Mouse (Mus musculus) erythroid progenitor cell, adult 5-6 weeks (primary cell): ENCODE results near the gene Zfp30. TPM values are rescaled to one million over a fixed set of nuclear protein-coding genes. Genes with fewer than 3 reads are reported as not detected.

Experiments
- ATAC-seq: replicated peaks from 2 replicates; pipeline ENCODE4 v1.8.0; 2016; ENCODE audit warnings: moderate number of reproducible peaks, mild to moderate bottlenecking, moderate TSS enrichment, inconsistent platforms; ENCODE audit not compliant: poor library complexity, low FRiP score, severe bottlenecking
- total RNA-seq, 2 experiments: library from RNA; stranded (forward) in 1 of 2; stranded (reverse) in 1 of 2; fragments of 150-400 nt in 1 of 2; fragments of 186-747, 209-891 nt in 1 of 2; gene quantifications; 2 replicates each; pipeline versions ENCODE4 v1.2.3 to v1.2.4; 2015 to 2017; ENCODE audit warnings: low replicate concordance in 2 of 2

The Zfp30 gene
- total RNA-seq (2015; ENCODE audit: low replicate concordance), result not detected in 2 replicates
- total RNA-seq (2017; ENCODE audit: low replicate concordance), result not detected in 2 replicates

- ATAC-seq, result no peak
Observed at GRCm38 (mm10) chr7:29783871-29784551, at the start of gene Zfp30. Gene Zfp30 (plus strand): TSS chr7:29783998.

- no peak for ATAC-seq
Observed at GRCm38 (mm10) chr7:29742258-29742657, 41.5 kb upstream of the Zfp30 start.

- no peak for ATAC-seq
Observed at GRCm38 (mm10) chr7:29760476-29760875, 23.3 kb upstream of the Zfp30 start.

GRCm38 (mm10) chr7:29764702-29765101, 19.1 kb upstream of the Zfp30 start:
- no peak for ATAC-seq

GRCm38 (mm10) chr7:29767058-29767686, 16.6 kb upstream of the Zfp30 start:
- peak; percentile 63 for ATAC-seq

GRCm38 (mm10) chr7:29768090-29768900, 15.5 kb upstream of the Zfp30 start, which contains the start of gene Zfp84:
Gene Zfp84 (plus strand): TSS chr7:29768552.
- peak; percentile 96 for ATAC-seq

- ATAC-seq, result no peak
Observed at GRCm38 (mm10) chr7:29768980-29769379, 14.8 kb upstream of the Zfp30 start.

DNA sequence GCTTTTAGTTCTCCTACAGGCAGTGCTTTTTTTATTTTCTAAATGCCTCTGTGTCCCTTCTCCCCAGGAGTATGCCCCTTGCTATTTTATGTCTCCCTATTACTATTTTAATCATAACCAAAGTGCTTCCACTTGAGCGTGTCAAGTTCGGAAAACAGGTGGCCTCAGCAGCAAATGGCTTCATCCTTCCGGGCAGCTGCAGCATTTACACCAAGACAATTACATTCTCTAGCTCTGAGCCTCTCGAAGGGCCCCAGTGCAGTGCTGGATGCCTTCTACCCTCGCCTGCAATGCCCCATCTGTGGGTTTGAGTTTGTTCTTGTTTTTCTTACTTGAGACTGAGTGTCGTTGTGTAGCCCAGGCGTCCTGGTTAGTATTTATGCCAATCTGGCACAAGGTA, 10.3 kb upstream of the Zfp30 start:
- ATAC-seq, result no peak

DNA sequence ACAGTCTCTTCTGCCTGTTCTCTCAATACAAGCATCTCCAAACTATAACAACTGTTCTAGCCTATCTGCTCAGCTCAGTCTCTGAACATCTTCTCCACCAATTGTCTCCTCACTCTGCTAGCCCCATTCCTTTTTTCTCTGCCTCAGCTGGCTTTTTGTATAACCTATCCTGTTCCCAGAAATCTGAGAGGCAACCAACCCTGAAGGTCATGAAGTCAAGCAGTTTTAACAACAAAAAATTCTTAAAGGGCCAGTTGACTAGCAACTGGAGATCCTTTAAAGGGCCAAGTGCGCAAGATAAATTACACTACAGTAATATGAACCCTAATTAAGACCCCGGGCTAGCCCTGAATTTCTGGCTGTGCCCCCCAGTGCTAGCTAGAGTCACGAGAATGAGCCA, 9.4 kb upstream of the Zfp30 start:
- no peak for ATAC-seq

DNA sequence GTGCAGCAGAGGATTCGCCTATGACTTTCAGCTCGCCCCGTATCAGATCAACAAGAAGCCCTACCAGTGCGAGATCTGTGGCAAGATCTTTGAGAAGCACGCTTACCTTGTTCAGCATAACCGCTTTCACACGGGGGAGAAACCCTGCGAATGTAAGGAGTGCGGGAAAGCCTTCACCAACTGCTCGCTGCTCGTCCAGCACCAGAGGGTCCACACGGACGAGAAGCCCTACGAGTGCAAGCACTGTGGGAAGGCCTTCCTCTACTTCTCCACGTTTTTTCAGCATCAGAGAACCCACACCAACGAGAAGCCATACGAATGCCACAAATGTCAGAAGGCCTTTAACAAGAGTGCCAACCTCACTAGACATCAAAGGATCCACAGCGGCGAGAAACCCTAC, 7.2 kb upstream of the Zfp30 start:
- ATAC-seq, result no peak

DNA sequence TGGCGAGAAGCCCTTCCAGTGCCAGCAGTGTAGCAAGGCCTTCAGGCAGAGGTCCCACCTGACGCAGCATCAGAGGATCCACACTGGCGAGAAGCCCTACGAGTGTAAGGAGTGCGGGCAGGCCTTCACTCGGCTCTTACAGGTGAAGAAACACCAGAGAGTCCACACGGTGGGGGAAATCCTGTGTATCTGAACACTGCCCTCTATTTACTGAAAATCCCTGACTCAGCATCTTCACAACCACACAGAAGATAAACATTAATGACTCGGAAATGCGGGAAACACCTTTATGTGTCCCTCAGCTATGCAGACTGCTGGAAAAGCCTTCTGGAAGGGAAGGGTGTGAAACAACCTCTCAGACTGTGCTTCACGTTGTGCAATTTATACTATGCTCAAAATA, 6.4 kb upstream of the Zfp30 start:
- no peak for ATAC-seq

- ATAC-seq, result no peak
Observed at GRCm38 (mm10) chr7:29785023-29785422, 1.2 kb downstream of the Zfp30 start.

DNA sequence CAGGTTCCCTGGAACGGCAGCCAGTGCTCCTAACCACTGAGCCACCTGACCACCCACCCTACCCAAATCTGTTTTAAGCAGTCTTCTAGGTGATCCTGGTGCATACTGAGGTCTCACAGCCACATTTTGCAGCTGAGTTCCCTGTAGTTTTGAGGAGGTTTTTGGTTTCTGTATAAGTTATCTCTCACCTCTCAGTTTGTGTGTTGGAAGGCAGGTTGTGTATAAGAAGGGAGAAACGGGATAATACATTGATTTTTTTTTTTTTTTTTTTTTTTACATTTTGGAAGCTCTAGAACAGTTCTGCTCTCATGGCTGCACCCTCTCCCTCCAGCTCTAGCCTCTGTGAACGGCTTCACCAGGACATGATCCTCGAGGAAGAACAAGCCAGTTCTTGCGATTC, 2.1 kb downstream of the Zfp30 start:
- ATAC-seq, result no peak

DNA sequence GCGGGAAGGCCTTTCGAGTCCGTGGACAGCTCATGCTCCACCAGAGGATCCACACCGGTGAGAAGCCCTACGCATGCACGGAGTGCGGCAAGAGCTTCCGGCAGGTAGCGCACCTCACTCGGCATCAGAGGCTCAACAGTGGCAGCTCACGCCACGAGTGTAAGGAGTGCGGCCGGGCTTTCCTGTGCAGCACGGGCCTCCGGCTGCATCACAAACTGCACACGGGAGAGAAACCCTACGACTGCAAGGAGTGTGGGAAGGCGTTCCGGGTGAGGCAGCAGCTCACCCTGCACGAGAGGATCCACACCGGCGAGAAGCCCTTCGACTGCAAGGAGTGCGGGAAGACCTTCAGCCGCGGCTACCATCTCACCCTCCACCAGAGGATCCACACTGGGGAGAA, 9.1 kb downstream of the Zfp30 start:
- no peak for ATAC-seq

DNA sequence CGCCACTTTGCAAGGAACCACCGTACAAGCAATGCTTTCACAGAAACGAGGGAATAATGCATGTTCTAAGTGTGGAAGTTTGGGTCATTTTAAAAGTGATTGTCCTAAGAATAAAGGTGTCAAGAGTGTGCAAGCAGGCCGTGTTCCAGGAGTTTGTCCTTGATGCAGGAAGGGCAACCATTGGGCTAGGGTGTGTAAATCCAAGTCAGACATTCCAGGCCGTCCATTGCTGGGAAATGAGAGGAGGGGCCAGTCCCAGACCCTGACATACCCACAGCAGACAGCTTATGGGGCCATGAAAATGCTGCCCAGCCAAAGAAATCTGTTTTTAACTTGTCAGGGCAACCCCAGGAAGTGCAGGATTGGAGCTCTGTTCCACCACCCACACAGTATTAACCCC, 23.2 kb downstream of the Zfp30 start:
- ATAC-seq, result no peak

GRCm38 (mm10) chr7:29812244-29812643, 28.4 kb downstream of the Zfp30 start:
- ATAC-seq, result no peak

GRCm38 (mm10) chr7:29814381-29814780, 30.6 kb downstream of the Zfp30 start:
- no peak for ATAC-seq

GRCm38 (mm10) chr7:29815061-29815784, 31.4 kb downstream of the Zfp30 start:
- ATAC-seq, result peak; percentile 32

- peak; percentile 92 for ATAC-seq
Observed at GRCm38 (mm10) chr7:29815910-29816429, 32.2 kb downstream of the Zfp30 start, which contains the start of gene Zfp790. Gene Zfp790 (plus strand): TSS chr7:29816114.
